Mouse (Mus musculus) gastrocnemius, adult 2 months (tissue): Measurements from ENCODE around the gene Dmgdh. TPM values are rescaled to one million over a fixed set of nuclear protein-coding genes. Genes with fewer than 3 reads are reported as not detected.
A peak's percentile ranks its signal among the peaks of the same experiment; 100 is the strongest.

Experiments
- DNase-seq: peaks from one replicate; pipeline ENCODE4 v3.0.0; 2022
- H3K27ac ChIP-seq: fragments of 200-600 bp; 2 replicates; pipeline ENCODE4 v1.8.1; 2022; ENCODE audit warnings: mild to moderate bottlenecking
- H3K4me3 ChIP-seq: fragments of 200-600 bp; 2 replicates; pipeline ENCODE4 v1.8.1; 2022; ENCODE audit warnings: mild to moderate bottlenecking, moderate library complexity
- CTCF ChIP-seq: fragments of 200-600 bp; IDR thresholded peaks from 2 replicates; pipeline ENCODE4 v1.8.1; 2022; ENCODE audit warnings: antibody characterized with exemption, mild to moderate bottlenecking, moderate library complexity
- intact Hi-C: fragments of 180-260 bp; cut with DNase I; formaldehyde crosslinking; loops from one replicate; pipeline ENCODE4 v1.15.1; 2025
- total RNA-seq, 2 experiments: library from RNA; stranded (reverse); gene quantifications; 2 replicates each; pipeline ENCODE4 v1.2.3; 2021

The Dmgdh gene
- total RNA-seq, 2 experiments from 2014 or later, result not detected

GRCm38 (mm10) chr13:93762879-93763278 lies 88.6 kb downstream of the Dmgdh start:
- no peak for TF ChIP-seq CTCF
- no peak overlapping the region for H3K27ac ChIP-seq
- no peak for DNase-seq
- intact Hi-C loops, result no loop called here
- H3K4me3 ChIP-seq, result no peak overlapping the region

GRCm38 (mm10) chr13:93764321-93764973 lies 90.2 kb downstream of the Dmgdh start:
- no peak overlapping the region for H3K4me3 ChIP-seq
- no peak for DNase-seq
- intact Hi-C loops, result no loop called here
- no peak for TF ChIP-seq CTCF
- H3K27ac ChIP-seq, result no peak overlapping the region

GRCm38 (mm10) chr13:93771031-93771587 lies 96.9 kb downstream of the Dmgdh start:
- no peak for TF ChIP-seq CTCF
- Histone ChIP-seq H3K4me3 (peak overlapping the region; percentile 84), H3K27ac (peak overlapping the region; percentile 96)
- DNase-seq, result no peak
- intact Hi-C loops, result no loop called here

- TF ChIP-seq CTCF, result peak; percentile 72
- peak; percentile 95 for DNase-seq
- Histone ChIP-seq H3K4me3 (peak within 1 kb of the TSS; percentile 84), H3K27ac (peak within 1 kb of the TSS; percentile 96)
- intact Hi-C loops, result no loop called here
Observed at GRCm38 (mm10) chr13:93771588-93772278, 97.5 kb downstream of the Dmgdh start, which contains the start of gene Arsb. TSS of gene Arsb (plus strand) at chr13:93771630.

GRCm38 (mm10) chr13:93772279-93772636 lies 98.0 kb downstream of the Dmgdh start:
- no peak for TF ChIP-seq CTCF
- intact Hi-C loops, result no loop called here
- Histone ChIP-seq H3K27ac (peak overlapping the region; percentile 96), H3K4me3 (peak overlapping the region; percentile 84)
- DNase-seq, result no peak

- no peak for TF ChIP-seq CTCF
- Histone ChIP-seq H3K27ac (peak overlapping the region; percentile 96; the same call in 1 of the 2 replicates), H3K4me3 (peak overlapping the region; percentile 84; the same call in 1 of the 2 replicates)
- intact Hi-C loops, result no loop called here
- DNase-seq, result no peak
Observed at GRCm38 (mm10) chr13:93772861-93773260, 98.6 kb downstream of the Dmgdh start.

GRCm38 (mm10) chr13:93773704-93774315 lies 99.6 kb downstream of the Dmgdh start:
- DNase-seq, result no peak
- H3K4me3 ChIP-seq, result no peak overlapping the region
- H3K27ac ChIP-seq, result no peak overlapping the region
- TF ChIP-seq CTCF, result no peak
- intact Hi-C loops, result no loop called here

GRCm38 (mm10) chr13:93782823-93783222 lies 108.6 kb downstream of the Dmgdh start:
- DNase-seq, result no peak
- no peak for TF ChIP-seq CTCF
- intact Hi-C loops, result no loop called here
- Histone ChIP-seq H3K27ac (no peak overlapping the region), H3K4me3 (no peak overlapping the region)

GRCm38 (mm10) chr13:93785329-93785728 lies 111.1 kb downstream of the Dmgdh start:
- no peak for DNase-seq
- intact Hi-C loops, result no loop called here
- Histone ChIP-seq H3K27ac (no peak overlapping the region), H3K4me3 (no peak overlapping the region)
- peak; percentile 33 for TF ChIP-seq CTCF

GRCm38 (mm10) chr13:93786051-93786450 lies 111.8 kb downstream of the Dmgdh start:
- no peak overlapping the region for H3K27ac ChIP-seq
- no peak overlapping the region for H3K4me3 ChIP-seq
- intact Hi-C loops, result no loop called here
- DNase-seq, result no peak
- TF ChIP-seq CTCF, result no peak

- DNase-seq, result peak; percentile 24
- intact Hi-C loops, result no loop called here
- Histone ChIP-seq H3K27ac (no peak overlapping the region), H3K4me3 (no peak overlapping the region)
- TF ChIP-seq CTCF, result no peak
Observed at GRCm38 (mm10) chr13:93787647-93788046, 113.4 kb downstream of the Dmgdh start.

- intact Hi-C loops, result loop anchor here (5.0 to 10.0 kb wide), 3 partner anchors 264 to 412 kb away; partner anchors contain the start of gene Lhfpl2
- no peak overlapping the region for H3K27ac ChIP-seq
- H3K4me3 ChIP-seq, result no peak overlapping the region
- no peak for DNase-seq
- TF ChIP-seq CTCF, result peak; percentile 66
Observed at GRCm38 (mm10) chr13:93792945-93793642, 118.9 kb downstream of the Dmgdh start.
